Mouse (Mus musculus) megakaryocyte, embryonic 14.5 days (primary cell): ENCODE data around the gene Gm49337.

Source experiments
- FLI1 ChIP-seq: IDR thresholded peaks from 2 replicates; pipeline ENCODE4 v1.6.1; 2012; ENCODE audit warnings: low read length, inconsistent platforms, mixed read lengths
- GATA1 ChIP-seq: IDR thresholded peaks from 3 replicates; pipeline ENCODE4 v1.6.1; 2012; ENCODE audit warnings: mixed read lengths, low read length, inconsistent platforms, borderline replicate concordance

- TF ChIP-seq GATA1: no peak
- TF ChIP-seq FLI1: no peak
Measured at GRCm38 (mm10) chr4:116150862-116151221, 22.3 kb upstream of the Gm49337 start.
